Mouse (Mus musculus) lung, adult 10 weeks (tissue): Measurements from ENCODE around the gene Rtkn2. TPM values are rescaled to one million over a fixed set of nuclear protein-coding genes. Genes with fewer than 3 reads are reported as not detected.

Experiments
- polyA plus RNA-seq: library from polyadenylated mRNA; stranded (reverse); fragments of 350-450 nt; fragmentation: Illumina TruSeq; extraction: RNeasy Lipid Tissue Mini Kit (QIAGEN cat#74804); gene quantifications from one replicate; pipeline ENCODE4 v1.2.3, GENCODE M21; 2014; ENCODE audit warnings: low read depth, low replicate concordance; ENCODE audit not compliant: insufficient read depth

Gene Rtkn2
- 62.0 TPM for polyA plus RNA-seq

DNA sequence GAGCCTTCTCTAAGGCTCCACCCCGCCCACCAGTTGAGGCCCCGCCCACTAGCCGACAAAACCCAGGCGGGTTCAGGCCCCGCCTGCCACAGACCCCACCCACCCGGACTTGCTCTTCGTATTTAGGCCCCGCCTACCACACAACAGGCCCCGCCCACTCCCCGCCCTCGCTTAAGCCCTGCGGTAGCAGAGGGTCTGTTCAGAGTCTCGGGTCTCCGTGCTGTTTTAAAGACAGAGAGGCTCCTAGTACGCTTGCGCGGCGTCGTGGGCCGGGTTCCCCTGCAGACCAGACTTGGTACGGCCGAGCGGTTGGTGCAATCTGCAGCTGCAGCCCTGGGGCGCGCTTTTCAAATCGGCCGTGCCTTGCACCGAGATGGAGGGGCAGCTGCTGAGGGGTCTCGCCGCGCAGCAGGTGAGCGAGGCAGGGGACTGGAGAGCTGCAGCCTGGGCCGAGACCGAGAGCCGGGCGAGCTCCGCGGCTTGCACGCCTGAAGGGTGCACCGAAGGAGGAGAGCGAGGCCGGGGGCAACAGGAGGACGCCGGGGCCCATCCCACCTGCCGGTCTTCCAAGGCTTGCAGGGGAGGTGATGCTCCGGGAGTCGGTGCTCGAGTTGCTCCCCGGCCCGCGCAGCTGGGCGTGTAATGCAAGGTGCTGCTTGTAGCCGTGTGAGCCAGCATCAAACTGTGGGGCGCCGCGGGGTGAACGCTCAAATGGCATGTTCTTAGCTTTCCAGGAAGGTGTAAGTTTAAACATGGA lies at the start of gene Rtkn2:
Gene Rtkn2 (plus strand): TSS at position 170 of the 757 bp plus-strand sequence.

Other genes with a start within 250 kb of the Rtkn2 start
- gene Zfp365, start 66.9 kb upstream of the Rtkn2 start, polyA plus RNA-seq = 6.9 TPM